Mouse (Mus musculus): ENCODE measurements around the gene Lrp6. TPM values are rescaled to one million over a fixed set of nuclear protein-coding genes. Genes with fewer than 3 reads are reported as not detected.

Gene Lrp6
- polyA plus RNA-seq (2014; fragmentation: Nextera tagmentation; extraction: Ambion mirVana): 39.6 and 41.3 TPM in 2 replicates

DNA sequence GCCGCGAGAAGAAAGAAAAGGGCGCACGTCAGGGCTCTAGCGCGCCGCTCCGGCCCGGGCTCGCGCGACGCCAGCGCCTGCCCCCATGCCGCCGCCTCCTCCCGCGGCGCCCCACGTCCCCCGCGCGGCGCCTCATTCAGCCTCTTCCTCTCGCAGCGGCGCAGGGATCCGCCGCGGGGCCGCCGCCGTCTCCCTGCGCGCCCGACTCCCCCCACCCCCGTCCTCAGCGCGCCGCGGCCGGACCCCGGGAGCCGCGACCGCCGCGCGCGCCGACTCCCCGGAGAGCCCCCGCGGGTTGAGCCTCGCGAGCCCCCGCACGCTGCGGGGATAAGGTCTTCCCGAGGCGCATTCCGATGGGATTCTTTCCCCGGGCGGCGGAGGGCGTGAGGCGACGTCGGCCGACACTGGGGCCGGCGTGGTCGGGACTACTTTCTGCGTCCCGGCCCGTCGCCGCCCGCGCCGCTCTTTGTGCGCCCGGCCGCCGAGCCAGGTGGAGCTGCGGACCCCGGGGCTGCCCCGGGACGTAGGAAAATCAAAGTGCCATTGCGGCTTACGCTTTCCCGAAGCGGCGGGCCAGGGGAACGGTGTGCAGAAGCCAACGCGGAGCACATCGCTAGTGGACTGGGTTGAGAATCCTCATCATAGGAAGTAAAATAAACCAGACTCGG, at the start of gene Lrp6:
TSS of gene Lrp6 (minus strand) at position 148 of the 668 bp plus-strand sequence.
- Histone ChIP-seq H3K36me3 (ENCODE audit: control insufficient read depth, insufficient read depth, low read length) (no peaks in the 10 kb centered on the region), H3K27me3 (ENCODE audit: control insufficient read depth, insufficient read depth, low read length) (no peaks in the 10 kb centered on the region), H3K27ac (ENCODE audit: low read length) (peak within 1 kb of the TSS; percentile 99), H3K9ac (replicated peaks; ENCODE audit: low read depth, low read length) (peak within 1 kb of the TSS; percentile 98), H3K4me1 (ENCODE audit: control insufficient read depth, insufficient read depth, low read length) (peaks cover 11% of the 10 kb centered on the region), H3K4me3 (ENCODE audit: low read depth, low read length) (peak within 1 kb of the TSS; percentile 83), H3K4me2 (replicated peaks; ENCODE audit: low read depth, low read length) (peak within 1 kb of the TSS; percentile 85), H3K9me3 (ENCODE audit: control insufficient read depth, low read depth, low read length) (no peaks in the 10 kb centered on the region)
- WGBS: under 1% methylated on average over 90 of the region's 99 CpGs
- peak; percentile 92 for ATAC-seq (ENCODE audit: insufficient number of reproducible peaks, insufficient read depth, low FRiP score, low read depth)

DNA sequence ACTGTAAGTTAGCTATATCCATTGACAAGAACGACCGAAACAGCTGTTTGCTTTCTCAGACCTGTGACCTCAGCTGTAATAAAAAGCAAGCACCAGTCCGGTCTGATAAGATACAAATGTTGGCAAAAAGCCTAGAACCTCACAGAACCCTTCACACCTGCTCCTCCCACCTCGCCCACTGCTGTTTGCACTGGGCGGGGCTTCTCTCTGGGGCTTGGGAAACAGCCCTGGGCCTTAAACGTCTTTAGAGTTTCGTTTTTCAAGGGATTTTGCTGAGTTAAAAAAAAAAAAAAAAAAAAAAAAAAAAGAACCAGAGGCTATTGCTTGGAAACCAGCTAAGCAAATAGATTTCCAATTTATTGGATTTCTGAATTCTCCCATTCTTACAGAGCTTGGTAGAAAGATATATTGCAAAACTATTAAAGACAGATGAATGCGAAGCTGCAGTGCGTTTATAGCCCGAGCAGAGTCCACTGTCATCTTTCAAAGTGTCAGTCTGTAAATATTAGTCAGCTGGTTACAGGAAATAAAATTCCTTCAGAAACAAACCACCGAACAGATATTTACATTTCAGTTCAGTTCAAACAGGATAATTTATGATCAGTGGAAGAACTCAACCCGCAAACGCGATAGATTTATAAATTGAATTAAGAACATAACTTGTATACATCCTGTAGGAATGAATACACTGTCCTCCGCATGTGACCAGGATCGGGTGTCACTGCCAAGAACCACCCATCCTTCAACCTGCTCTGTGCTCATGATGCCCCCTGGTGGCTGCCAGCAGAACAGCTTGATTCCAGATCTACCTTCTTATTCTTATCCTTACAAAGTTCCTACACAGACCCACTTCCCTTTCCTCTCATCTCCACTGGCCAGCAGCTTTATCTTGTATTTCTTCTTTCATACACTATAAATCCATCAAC, 48.2 kb upstream of the Lrp6 start:
- 5% methylated on average over 16 of the region's 16 CpGs for WGBS
- no peak overlapping the region for H3K4me3 ChIP-seq (ENCODE audit: low read depth, low read length)
- H3K27ac ChIP-seq (ENCODE audit: low read length): no peak overlapping the region

DNA sequence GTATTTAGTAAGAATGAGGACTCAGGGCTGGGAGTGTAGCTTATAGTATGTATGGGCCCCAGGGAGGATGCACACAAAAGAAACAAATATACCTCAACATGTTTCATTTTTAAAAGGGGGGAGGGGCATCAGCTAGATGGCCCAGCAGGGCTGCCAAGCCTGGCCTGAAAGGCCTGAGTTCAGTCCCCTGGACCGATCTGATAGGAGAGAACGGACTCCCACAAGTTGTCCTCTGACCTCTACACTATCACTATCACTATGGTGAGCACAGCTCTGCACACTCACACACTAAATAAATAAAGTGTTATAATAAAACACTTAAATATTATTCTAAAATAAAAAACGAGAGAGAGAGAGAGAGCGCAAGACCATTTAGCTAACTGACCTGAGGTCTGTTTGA, 47.6 kb upstream of the Lrp6 start:
- no peak overlapping the region for H3K4me3 ChIP-seq (ENCODE audit: low read depth, low read length)
- ATAC-seq (ENCODE audit: insufficient number of reproducible peaks, insufficient read depth, low FRiP score, low read depth): peak; percentile 4
- no peaks in the 10 kb centered on the region for H3K36me3 ChIP-seq (ENCODE audit: control insufficient read depth, insufficient read depth, low read length)
- no peaks in the 10 kb centered on the region for H3K9me3 ChIP-seq (ENCODE audit: control insufficient read depth, low read depth, low read length)
- no peak overlapping the region for H3K9ac ChIP-seq (replicated peaks; ENCODE audit: low read depth, low read length)
- WGBS: 36% methylated on average over 4 of the region's 4 CpGs
- H3K27ac ChIP-seq (ENCODE audit: low read length): no peak overlapping the region; the same call in 1 of the 2 replicates
- H3K27me3 ChIP-seq (ENCODE audit: control insufficient read depth, insufficient read depth, low read length): no peaks in the 10 kb centered on the region
- H3K4me2 ChIP-seq (replicated peaks; ENCODE audit: low read depth, low read length): 0 out of 2 replicates have a peak overlapping the region, but pooled peaks have one; percentile 28
- H3K4me1 ChIP-seq (ENCODE audit: control insufficient read depth, insufficient read depth, low read length): no peaks in the 10 kb centered on the region

More for the DNA sequence above, 48.2 kb upstream of the Lrp6 start:
- Histone ChIP-seq H3K9ac (replicated peaks; ENCODE audit: low read depth, low read length) (no peak overlapping the region), H3K27me3 (ENCODE audit: control insufficient read depth, insufficient read depth, low read length) (no peaks in the 10 kb centered on the region), H3K4me2 (replicated peaks; ENCODE audit: low read depth, low read length) (peak overlapping the region; percentile 28), H3K9me3 (ENCODE audit: control insufficient read depth, low read depth, low read length) (no peaks in the 10 kb centered on the region), H3K4me1 (ENCODE audit: control insufficient read depth, insufficient read depth, low read length) (no peaks in the 10 kb centered on the region), H3K36me3 (ENCODE audit: control insufficient read depth, insufficient read depth, low read length) (no peaks in the 10 kb centered on the region; the same call in 1 of the 2 replicates)
- ATAC-seq (ENCODE audit: insufficient number of reproducible peaks, insufficient read depth, low FRiP score, low read depth): peak; percentile 78

DNA sequence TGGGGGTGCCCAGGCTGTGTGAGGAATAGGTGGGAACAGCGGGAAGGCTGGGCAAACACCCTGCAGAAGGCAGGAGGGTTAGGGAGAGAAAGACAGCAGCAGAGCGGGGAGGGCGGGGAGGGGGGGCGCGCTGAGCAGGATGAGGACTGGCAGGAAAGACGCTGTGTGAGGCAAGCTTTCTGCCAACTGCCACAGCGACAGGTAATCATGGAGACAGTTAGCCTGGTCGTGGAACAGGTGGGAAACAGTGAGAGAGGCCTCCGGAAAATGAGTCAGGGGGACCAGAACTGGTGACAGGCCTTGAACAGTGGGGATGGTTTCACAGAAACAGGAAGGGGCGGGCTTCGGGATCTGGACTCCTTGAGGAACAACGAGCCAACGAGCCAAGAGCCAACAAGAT, 45.1 kb upstream of the Lrp6 start:
- Histone ChIP-seq H3K9me3 (ENCODE audit: control insufficient read depth, low read depth, low read length) (no peaks in the 10 kb centered on the region), H3K9ac (replicated peaks; ENCODE audit: low read depth, low read length) (no peak overlapping the region), H3K4me3 (ENCODE audit: low read depth, low read length) (no peak overlapping the region), H3K4me1 (ENCODE audit: control insufficient read depth, insufficient read depth, low read length) (no peaks in the 10 kb centered on the region), H3K4me2 (replicated peaks; ENCODE audit: low read depth, low read length) (no peak overlapping the region), H3K27me3 (ENCODE audit: control insufficient read depth, insufficient read depth, low read length) (no peaks in the 10 kb centered on the region), H3K27ac (ENCODE audit: low read length) (no peak overlapping the region; the same call in 1 of the 2 replicates), H3K36me3 (ENCODE audit: control insufficient read depth, insufficient read depth, low read length) (no peaks in the 10 kb centered on the region)
- 63% methylated on average over 13 of the region's 13 CpGs for WGBS
- no peak; the same call in 1 of the 2 replicates for ATAC-seq (ENCODE audit: insufficient number of reproducible peaks, insufficient read depth, low FRiP score, low read depth)

DNA sequence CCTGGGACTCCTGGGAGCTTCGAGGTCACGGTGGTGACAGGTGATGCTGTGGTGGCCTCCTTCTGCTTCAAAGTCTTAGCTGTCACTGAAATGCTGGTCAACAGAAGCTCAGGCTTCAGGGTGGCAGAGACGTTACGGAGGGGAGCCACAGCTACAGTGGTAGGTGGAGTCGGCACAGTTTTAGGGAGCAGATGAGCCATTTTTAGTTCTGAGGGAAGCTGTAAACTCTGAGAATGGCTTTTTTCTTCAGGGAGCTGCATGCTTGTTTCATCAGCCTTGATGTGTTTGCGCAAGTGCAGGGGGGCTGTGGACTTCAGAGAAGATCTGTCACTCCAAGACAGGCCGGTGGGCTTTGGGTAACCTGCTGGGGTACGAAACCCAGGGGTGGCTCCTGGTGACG, 43.6 kb upstream of the Lrp6 start:
- Histone ChIP-seq H3K27ac (ENCODE audit: low read length) (no peak overlapping the region), H3K36me3 (ENCODE audit: control insufficient read depth, insufficient read depth, low read length) (no peaks in the 10 kb centered on the region), H3K9ac (replicated peaks; ENCODE audit: low read depth, low read length) (no peak overlapping the region), H3K27me3 (ENCODE audit: control insufficient read depth, insufficient read depth, low read length) (no peaks in the 10 kb centered on the region), H3K4me1 (ENCODE audit: control insufficient read depth, insufficient read depth, low read length) (no peaks in the 10 kb centered on the region), H3K9me3 (ENCODE audit: control insufficient read depth, low read depth, low read length) (no peaks in the 10 kb centered on the region), H3K4me3 (ENCODE audit: low read depth, low read length) (no peak overlapping the region), H3K4me2 (replicated peaks; ENCODE audit: low read depth, low read length) (no peak overlapping the region)
- ATAC-seq (ENCODE audit: insufficient number of reproducible peaks, insufficient read depth, low FRiP score, low read depth): no peak
- WGBS: 79% methylated on average over 9 of the region's 9 CpGs

DNA sequence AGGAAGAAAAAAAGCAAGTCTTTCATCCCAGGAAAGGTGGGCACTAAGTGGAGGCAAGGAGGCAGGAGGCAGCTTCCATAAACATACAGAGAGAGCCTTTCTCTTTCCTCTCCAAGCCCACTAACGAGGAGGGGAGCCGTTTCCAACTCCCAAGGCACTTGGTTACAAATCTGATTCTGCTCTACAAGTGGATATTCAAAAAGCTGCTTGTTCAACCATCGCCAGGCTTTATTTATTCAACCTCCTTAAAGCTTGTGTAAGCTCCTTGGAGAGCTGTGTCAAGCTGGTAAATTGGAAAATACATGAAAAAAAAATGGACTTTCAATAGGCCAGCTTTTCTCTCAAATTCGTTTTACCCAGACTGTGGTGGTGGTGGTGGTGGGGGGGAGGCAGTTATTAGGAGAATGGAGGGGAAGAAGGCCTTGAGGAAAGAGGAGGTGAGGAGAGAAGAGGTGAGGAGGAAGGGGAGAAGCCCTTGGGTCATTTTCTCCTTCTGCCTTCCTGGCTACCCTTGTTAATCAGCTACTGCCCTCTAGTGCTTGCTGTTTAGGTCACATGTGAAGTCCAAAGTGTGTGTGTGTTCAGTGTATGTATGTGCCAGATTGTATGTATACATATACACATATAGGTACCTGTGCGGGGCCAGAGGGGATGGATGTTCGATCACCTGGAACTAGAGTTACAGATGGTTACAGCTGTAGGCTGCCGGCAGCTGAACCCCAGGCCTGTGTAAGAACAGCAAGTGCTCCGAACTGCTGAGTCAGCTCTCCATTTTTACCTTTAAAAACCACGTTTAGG, 40.4 kb upstream of the Lrp6 start:
- Histone ChIP-seq H3K4me2 (replicated peaks; ENCODE audit: low read depth, low read length) (no peak overlapping the region), H3K9ac (replicated peaks; ENCODE audit: low read depth, low read length) (no peak overlapping the region), H3K27me3 (ENCODE audit: control insufficient read depth, insufficient read depth, low read length) (no peaks in the 10 kb centered on the region), H3K9me3 (ENCODE audit: control insufficient read depth, low read depth, low read length) (no peaks in the 10 kb centered on the region), H3K27ac (ENCODE audit: low read length) (no peak overlapping the region), H3K4me1 (ENCODE audit: control insufficient read depth, insufficient read depth, low read length) (no peaks in the 10 kb centered on the region), H3K36me3 (ENCODE audit: control insufficient read depth, insufficient read depth, low read length) (no peaks in the 10 kb centered on the region), H3K4me3 (ENCODE audit: low read depth, low read length) (no peak overlapping the region)
- WGBS: 50% methylated on average over 9 of the region's 9 CpGs
- ATAC-seq (ENCODE audit: insufficient number of reproducible peaks, insufficient read depth, low FRiP score, low read depth): peak; percentile 33; the same call in 1 of the 2 replicates

DNA sequence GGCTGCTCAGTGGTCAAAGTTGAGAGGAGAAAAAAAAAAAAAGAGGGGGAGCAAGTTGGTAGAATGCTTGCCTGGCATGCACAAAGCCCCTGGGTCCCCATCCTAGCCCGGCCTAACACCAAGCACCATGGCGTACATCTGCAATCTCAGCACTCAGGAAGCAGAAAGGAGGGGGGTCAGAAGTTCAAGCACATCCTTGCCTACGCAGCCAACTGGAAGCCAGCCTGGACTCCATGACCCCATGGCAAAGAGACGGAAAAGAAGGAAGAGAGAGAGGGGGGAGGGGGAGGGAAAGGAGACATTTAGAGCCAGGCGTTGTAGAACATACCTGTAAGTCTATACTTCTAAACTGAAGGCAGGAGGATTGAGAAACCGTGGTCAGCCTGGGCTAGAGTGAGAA, 39.8 kb upstream of the Lrp6 start:
- no peaks in the 10 kb centered on the region for H3K9me3 ChIP-seq (ENCODE audit: control insufficient read depth, low read depth, low read length)
- H3K27ac ChIP-seq (ENCODE audit: low read length): no peak overlapping the region
- H3K4me1 ChIP-seq (ENCODE audit: control insufficient read depth, insufficient read depth, low read length): peaks cover 4% of the 10 kb centered on the region; the same call in 1 of the 2 replicates
- no peaks in the 10 kb centered on the region for H3K36me3 ChIP-seq (ENCODE audit: control insufficient read depth, insufficient read depth, low read length)
- no peak overlapping the region for H3K9ac ChIP-seq (replicated peaks; ENCODE audit: low read depth, low read length)
- 48% methylated on average over 6 of the region's 6 CpGs for WGBS
- ATAC-seq (ENCODE audit: insufficient number of reproducible peaks, insufficient read depth, low FRiP score, low read depth): no peak
- H3K4me3 ChIP-seq (ENCODE audit: low read depth, low read length): no peak overlapping the region
- no peaks in the 10 kb centered on the region for H3K27me3 ChIP-seq (ENCODE audit: control insufficient read depth, insufficient read depth, low read length)
- H3K4me2 ChIP-seq (replicated peaks; ENCODE audit: low read depth, low read length): no peak overlapping the region

DNA sequence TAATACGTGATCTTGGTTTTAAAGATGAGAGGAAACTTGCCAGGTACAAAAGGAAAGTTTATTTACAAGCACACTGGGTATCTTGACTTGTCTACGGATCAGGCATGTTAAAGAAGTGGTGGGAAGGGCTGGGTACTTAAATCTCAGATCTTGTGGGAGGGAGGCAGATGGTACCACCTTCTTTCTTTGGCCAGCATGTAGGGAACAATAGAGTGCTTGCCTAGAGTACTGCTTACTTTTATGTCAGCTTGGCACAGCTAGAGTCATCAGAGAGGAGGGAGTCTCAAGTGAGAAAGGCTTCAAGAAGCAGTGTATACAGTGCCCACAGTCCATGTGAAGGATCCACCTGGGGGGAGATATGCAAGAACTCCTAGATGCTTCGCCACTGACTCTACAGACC, 38.4 kb upstream of the Lrp6 start:
- Histone ChIP-seq H3K36me3 (ENCODE audit: control insufficient read depth, insufficient read depth, low read length) (no peaks in the 10 kb centered on the region), H3K27ac (ENCODE audit: low read length) (no peak overlapping the region), H3K4me2 (replicated peaks; ENCODE audit: low read depth, low read length) (no peak overlapping the region), H3K27me3 (ENCODE audit: control insufficient read depth, insufficient read depth, low read length) (no peaks in the 10 kb centered on the region), H3K9me3 (ENCODE audit: control insufficient read depth, low read depth, low read length) (no peaks in the 10 kb centered on the region), H3K4me3 (ENCODE audit: low read depth, low read length) (no peak overlapping the region), H3K9ac (replicated peaks; ENCODE audit: low read depth, low read length) (no peak overlapping the region), H3K4me1 (ENCODE audit: control insufficient read depth, insufficient read depth, low read length) (peaks cover 4% of the 10 kb centered on the region; the same call in 1 of the 2 replicates)
- 91% methylated on average over 3 of the region's 3 CpGs for WGBS
- no peak for ATAC-seq (ENCODE audit: insufficient number of reproducible peaks, insufficient read depth, low FRiP score, low read depth)
